Mouse (Mus musculus) kidney, postnatal 25 days (tissue): ENCODE results near the gene Nmrk2.
"Not testable (repeated sequence)": the region's sequence is repeated elsewhere in the genome, so short reads cannot be mapped to it uniquely, and the experiment has no call there.

Source experiments
- DNase-seq, 2 experiments: peaks; one replicate each; pipeline ENCODE4 v3.0.0; 2021; ENCODE audit warnings: mixed read lengths in 2 of 2

Gene Nmrk2

GRCm38 (mm10) chr10:81201807-81202758 lies at the start of gene Nmrk2:
Gene Nmrk2, minus strand, starts transcription at chr10:81202051.
- no peak for DNase-seq

- DNase-seq: peak in 1 of 2 experiments; percentile 25
Observed at GRCm38 (mm10) chr10:81249442-81249841, 47.6 kb upstream of the Nmrk2 start.

GRCm38 (mm10) chr10:81247804-81248203 lies 46.0 kb upstream of the Nmrk2 start:
- no peak for DNase-seq

GRCm38 (mm10) chr10:81245166-81245565 lies 43.3 kb upstream of the Nmrk2 start:
- no peak for DNase-seq

- peak; percentile 79 to 84 for DNase-seq
Observed at GRCm38 (mm10) chr10:81244595-81244994, 42.7 kb upstream of the Nmrk2 start.

GRCm38 (mm10) chr10:81244146-81244545 lies 42.3 kb upstream of the Nmrk2 start:
- DNase-seq: no peak

GRCm38 (mm10) chr10:81242021-81242420 lies 40.2 kb upstream of the Nmrk2 start:
- DNase-seq: no peak

GRCm38 (mm10) chr10:81240876-81241275 lies 39.0 kb upstream of the Nmrk2 start:
- peak in 1 of 2 experiments; percentile 65 for DNase-seq

- no peak for DNase-seq
Observed at GRCm38 (mm10) chr10:81238618-81239017, 36.8 kb upstream of the Nmrk2 start.

GRCm38 (mm10) chr10:81236471-81237268 lies 34.8 kb upstream of the Nmrk2 start:
- DNase-seq: no peak

GRCm38 (mm10) chr10:81234206-81234605 lies 32.4 kb upstream of the Nmrk2 start:
- no peak for DNase-seq

- no peak for DNase-seq
Observed at GRCm38 (mm10) chr10:81233226-81233585, 31.4 kb upstream of the Nmrk2 start.

- DNase-seq: peak; percentile 94 to 95
Observed at GRCm38 (mm10) chr10:81232580-81233225, 30.9 kb upstream of the Nmrk2 start, which contains the start of gene Zfr2. Gene Zfr2, plus strand, starts transcription at chr10:81233155.

- no peak for DNase-seq
Observed at GRCm38 (mm10) chr10:81231436-81231835, 29.6 kb upstream of the Nmrk2 start.

GRCm38 (mm10) chr10:81230438-81231332 lies 28.8 kb upstream of the Nmrk2 start, which contains the start of gene Atcay:
Gene Atcay, minus strand, starts transcription at chr10:81230833.
- peak in 1 of 2 experiments; percentile 17 for DNase-seq

GRCm38 (mm10) chr10:81229735-81230437 lies 28.0 kb upstream of the Nmrk2 start:
- DNase-seq: no peak

GRCm38 (mm10) chr10:81223731-81224130 lies 21.9 kb upstream of the Nmrk2 start:
- DNase-seq: not testable (repeated sequence)

GRCm38 (mm10) chr10:81221402-81222015 lies 19.7 kb upstream of the Nmrk2 start:
- no peak for DNase-seq

GRCm38 (mm10) chr10:81217964-81218363 lies 16.1 kb upstream of the Nmrk2 start:
- DNase-seq: peak; percentile 77 to 83

- DNase-seq: peak in 1 of 2 experiments; percentile 19
Observed at GRCm38 (mm10) chr10:81217267-81217666, 15.4 kb upstream of the Nmrk2 start.

GRCm38 (mm10) chr10:81216810-81217209 lies 15.0 kb upstream of the Nmrk2 start:
- DNase-seq: no peak
